Mouse (Mus musculus) heart, embryonic 13.5 days (tissue): ENCODE results near the gene Ahcyl2. TPM values are rescaled to one million over a fixed set of nuclear protein-coding genes. Genes with fewer than 3 reads are reported as not detected.

Source experiments
- ATAC-seq: fragments of 200-750 bp; cut with Nextera tagmentation; 2 replicates; pipeline ENCODE4 v1.8.0; 2017; ENCODE audit warnings: moderate TSS enrichment; ENCODE audit not compliant: insufficient number of reproducible peaks, low FRiP score, low TSS enrichment; ENCODE audit errors: extremely low read depth
- H3K27ac ChIP-seq: fragments of 300-500 bp; sonication (generic); replicated peaks from 2 replicates; pipeline ENCODE4 v1.5.1; 2015; ENCODE audit warnings: moderate library complexity, mild to moderate bottlenecking, inconsistent platforms
- H3K27me3 ChIP-seq: fragments of 300-500 bp; sonication (generic); replicated peaks from 2 replicates; pipeline ENCODE4 v1.6.1; 2015; ENCODE audit warnings: mild to moderate bottlenecking, inconsistent platforms
- H3K36me3 ChIP-seq: fragments of 300-500 bp; sonication (generic); 2 replicates; pipeline ENCODE4 v1.6.1; 2015; ENCODE audit warnings: mild to moderate bottlenecking, inconsistent platforms
- H3K4me1 ChIP-seq: fragments of 300-500 bp; sonication (generic); 2 replicates; pipeline ENCODE4 v1.6.1; 2015; ENCODE audit warnings: inconsistent platforms
- H3K4me2 ChIP-seq: fragments of 300-500 bp; sonication (generic); 2 replicates; pipeline ENCODE4 v1.6.1; 2015; ENCODE audit warnings: inconsistent platforms, mild to moderate bottlenecking, moderate library complexity
- H3K4me3 ChIP-seq: fragments of 300-500 bp; sonication (generic); 2 replicates; pipeline ENCODE4 v1.5.1; 2015; ENCODE audit warnings: moderate library complexity, mild to moderate bottlenecking, inconsistent platforms
- H3K9ac ChIP-seq: fragments of 300-500 bp; sonication (generic); 2 replicates; pipeline ENCODE4 v1.6.1; 2015; ENCODE audit warnings: inconsistent platforms, mild to moderate bottlenecking, moderate library complexity
- H3K9me3 ChIP-seq: fragments of 300-500 bp; sonication (generic); 2 replicates; pipeline ENCODE4 v1.6.1; 2016; ENCODE audit warnings: inconsistent platforms
- WGBS: fragments of 180-500 bp; shearing (Covaris S2); methylation state at CpG from one replicate; pipeline ENCODE4 v1.1.7; 2015; ENCODE audit warnings: mixed read lengths; 5-methylcytosine and 5-hydroxymethylcytosine counted together
- polyA plus RNA-seq: library from polyadenylated mRNA; unstranded; fragments of >200 nt; fragmentation: Nextera tagmentation; extraction: Ambion mirVana; gene quantifications from 2 replicates; pipeline ENCODE4 v1.2.1, GENCODE M21; 2015

Ahcyl2 gene
- polyA plus RNA-seq, 1 experiment from 2014 or later = 7.0 TPM

DNA sequence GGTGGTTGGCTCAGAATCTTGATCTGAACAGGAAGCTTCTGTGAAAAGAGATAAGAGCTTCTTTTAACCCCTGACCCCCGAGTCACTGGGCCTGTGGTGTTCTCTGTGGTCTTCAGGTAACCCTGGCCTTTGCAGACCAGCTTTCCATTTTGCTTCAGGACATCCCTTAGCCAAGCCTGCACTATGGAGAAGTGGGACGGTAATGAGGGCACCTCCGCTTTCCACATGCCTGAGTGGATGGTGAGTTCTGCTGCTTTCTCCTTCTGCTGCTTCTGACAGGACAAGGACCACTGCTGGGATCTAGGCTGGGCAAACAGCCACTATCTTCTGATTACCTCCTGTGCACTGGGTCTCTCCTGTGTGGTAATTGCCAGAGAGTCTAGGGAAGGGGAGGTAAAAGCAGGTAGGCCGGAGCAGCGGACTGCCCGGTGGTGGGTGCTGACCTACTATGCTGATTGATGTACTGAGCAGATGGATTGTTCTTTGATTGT is 86.1 kb downstream of the Ahcyl2 start:
- H3K4me3 ChIP-seq = peak overlapping the region; percentile 34
- WGBS = 83% methylated on average over 6 of the region's 6 CpGs

DNA sequence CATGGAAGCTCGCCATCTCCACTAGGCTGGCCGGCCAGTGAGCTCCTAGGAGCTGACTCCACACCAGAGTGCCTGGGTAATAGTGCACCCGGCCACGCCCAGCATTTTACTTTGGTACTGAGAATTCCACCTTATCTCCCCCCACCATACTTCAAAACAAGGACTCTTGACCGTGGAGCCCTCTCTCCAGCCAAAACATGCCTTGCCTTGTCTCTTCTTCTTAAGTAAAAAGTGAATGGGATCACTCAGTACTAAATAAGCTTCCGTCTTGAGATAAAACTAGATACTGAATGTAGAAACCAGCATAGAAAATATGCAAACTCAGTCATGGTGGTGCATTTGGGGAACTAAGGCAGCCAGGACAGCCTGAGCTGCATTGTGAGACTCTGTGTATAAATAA is 90.8 kb downstream of the Ahcyl2 start:
- 51% methylated on average over 6 of the region's 6 CpGs for WGBS
- H3K27ac ChIP-seq = 0 out of 2 replicates have a peak overlapping the region, but pooled peaks have one; percentile 36
- no peaks in the 10 kb centered on the region for H3K9me3 ChIP-seq
- peaks cover 45% of the 10 kb centered on the region for H3K4me1 ChIP-seq
- no peak overlapping the region for H3K9ac ChIP-seq
- H3K36me3 ChIP-seq = no peaks in the 10 kb centered on the region
- peak overlapping the region; percentile 18; the same call in 1 of the 2 replicates for H3K4me2 ChIP-seq
- no peak overlapping the region for H3K4me3 ChIP-seq
- H3K27me3 ChIP-seq = no peaks in the 10 kb centered on the region
- ATAC-seq = peak; percentile 65; the same call in 1 of the 2 replicates

More for the DNA sequence above, 86.1 kb downstream of the Ahcyl2 start:
- Histone ChIP-seq H3K9ac (peak overlapping the region; percentile 67), H3K36me3 (no peaks in the 10 kb centered on the region), H3K9me3 (no peaks in the 10 kb centered on the region), H3K4me1 (peaks cover 41% of the 10 kb centered on the region), H3K4me2 (peak overlapping the region; percentile 67), H3K27ac (peak overlapping the region; percentile 39; the same call in 1 of the 2 replicates), H3K27me3 (no peaks in the 10 kb centered on the region)
- no peak for ATAC-seq

DNA sequence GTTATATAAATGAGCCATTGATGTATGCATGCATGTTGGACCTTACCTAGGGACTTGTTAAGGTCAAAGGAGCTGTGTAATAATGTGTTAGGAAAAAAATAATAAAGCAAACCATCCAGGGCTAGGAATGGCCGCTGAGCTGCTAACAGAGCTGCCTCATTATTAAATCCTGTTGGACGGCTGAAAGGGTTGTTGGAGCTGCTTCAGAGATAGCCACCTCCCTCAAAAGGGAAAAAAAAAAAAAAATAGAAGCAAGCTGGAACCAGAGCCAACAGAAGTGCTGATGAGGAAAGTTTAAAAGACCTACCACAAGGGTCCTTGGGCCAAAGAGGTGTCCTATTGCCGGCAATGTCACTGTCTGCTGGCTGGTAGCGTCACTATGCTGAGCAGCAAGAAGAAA is 91.5 kb downstream of the Ahcyl2 start:
- Histone ChIP-seq H3K4me2 (no peak overlapping the region), H3K27me3 (no peaks in the 10 kb centered on the region), H3K9ac (no peak overlapping the region), H3K4me1 (peaks cover 39% of the 10 kb centered on the region), H3K27ac (0 out of 2 replicates have a peak overlapping the region, but pooled peaks have one; percentile 12), H3K4me3 (no peak overlapping the region), H3K9me3 (no peaks in the 10 kb centered on the region), H3K36me3 (no peaks in the 10 kb centered on the region)
- ATAC-seq = no peak
- 68% methylated on average over 4 of the region's 4 CpGs for WGBS

DNA sequence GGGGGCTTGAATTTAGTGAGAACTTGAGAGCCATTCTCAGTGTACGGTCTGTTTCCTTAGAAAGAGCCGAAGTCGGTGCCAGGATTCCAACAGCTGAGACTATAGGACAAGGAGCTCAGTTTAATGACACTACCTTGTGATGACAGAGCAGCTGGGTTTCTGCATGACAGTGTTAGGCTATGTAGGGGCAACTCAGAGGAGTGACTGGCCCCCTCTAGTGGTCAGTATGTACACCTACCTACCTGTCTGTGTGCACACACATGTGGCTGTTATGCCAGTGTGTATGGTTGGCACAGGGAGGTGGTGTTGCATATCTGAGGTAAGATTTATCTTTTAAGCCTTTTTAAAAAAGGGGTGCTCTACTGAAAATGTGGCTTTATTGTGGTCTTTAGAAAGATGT is 92.4 kb downstream of the Ahcyl2 start:
- Histone ChIP-seq H3K9me3 (no peaks in the 10 kb centered on the region), H3K4me3 (no peak overlapping the region), H3K36me3 (no peaks in the 10 kb centered on the region), H3K27me3 (no peaks in the 10 kb centered on the region), H3K4me1 (peaks cover 39% of the 10 kb centered on the region), H3K9ac (no peak overlapping the region), H3K4me2 (no peak overlapping the region), H3K27ac (no peak overlapping the region)
- ATAC-seq = 0 out of 2 replicates have a peak, but pooled peaks have one; percentile 46
- 64% methylated on average over 3 of the region's 3 CpGs for WGBS

DNA sequence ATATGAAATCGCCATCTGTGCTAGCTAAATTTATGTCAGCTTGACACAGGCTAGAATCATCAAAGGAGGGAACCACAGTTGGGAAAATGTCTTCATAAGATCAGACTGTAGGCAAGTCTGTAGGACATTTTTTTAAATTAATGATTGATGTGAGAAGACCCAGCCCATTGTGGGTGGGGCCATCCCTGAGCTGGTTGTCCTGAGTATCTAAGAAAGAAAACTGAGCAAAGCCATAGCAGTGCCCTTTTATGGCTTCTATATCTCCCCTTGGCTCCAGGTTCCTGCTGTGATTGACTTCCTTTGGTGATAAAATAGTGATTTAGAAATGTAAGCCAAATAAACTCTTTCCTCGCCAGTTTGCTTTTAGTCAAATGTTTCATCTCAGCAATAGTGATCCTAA is 97.1 kb downstream of the Ahcyl2 start:
- Histone ChIP-seq H3K36me3 (0 out of 2 replicates have a peak, but pooled peaks cover 5% of the 10 kb centered on the region), H3K27ac (no peak overlapping the region), H3K9ac (no peak overlapping the region), H3K9me3 (no peaks in the 10 kb centered on the region), H3K4me2 (no peak overlapping the region), H3K4me1 (peaks cover 20% of the 10 kb centered on the region), H3K4me3 (no peak overlapping the region), H3K27me3 (no peaks in the 10 kb centered on the region)
- no peak for ATAC-seq
- 93% methylated on average over 2 of the region's 2 CpGs for WGBS

DNA sequence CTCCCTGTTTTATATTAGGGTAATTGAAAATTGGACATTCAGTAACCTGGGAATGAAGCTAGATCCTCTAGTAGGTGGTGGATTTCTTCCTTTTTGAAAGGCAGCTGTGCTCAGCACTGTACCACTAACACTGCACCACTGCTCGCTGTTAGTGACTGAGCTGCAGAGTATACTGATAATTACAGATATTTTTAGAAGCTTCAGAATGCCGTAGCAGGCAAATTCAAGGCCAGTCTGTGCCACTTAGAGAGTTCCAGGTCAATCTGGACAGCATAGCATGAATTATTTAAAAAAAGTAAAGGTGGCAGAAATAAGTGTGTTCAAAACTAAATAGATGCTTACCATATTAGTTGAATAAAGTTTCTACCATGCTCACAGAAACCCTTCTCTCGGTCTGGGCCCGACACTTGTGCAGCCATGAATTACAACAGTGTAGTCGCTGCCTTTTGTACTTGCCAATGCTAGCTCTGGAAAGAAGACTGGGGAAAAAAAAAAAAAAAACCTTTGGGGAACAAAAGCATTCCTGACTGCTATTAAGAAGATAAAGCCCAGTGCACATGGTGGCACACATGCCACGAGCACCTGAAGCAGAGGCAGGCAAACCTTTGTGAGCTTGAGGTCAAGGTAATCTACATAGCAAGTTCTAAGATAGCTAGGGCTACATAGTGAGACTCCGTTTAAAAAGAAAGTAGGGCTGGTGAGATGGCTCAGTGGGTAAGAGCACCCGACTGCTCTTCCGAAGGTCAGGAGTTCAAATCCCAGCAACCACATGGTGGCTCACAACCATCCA is 99.3 kb downstream of the Ahcyl2 start:
- no peaks in the 10 kb centered on the region for H3K27me3 ChIP-seq
- H3K4me3 ChIP-seq = no peak overlapping the region
- H3K4me1 ChIP-seq = peaks cover 19% of the 10 kb centered on the region
- ATAC-seq = no peak
- H3K9me3 ChIP-seq = no peaks in the 10 kb centered on the region
- peaks cover 17% of the 10 kb centered on the region for H3K36me3 ChIP-seq
- H3K9ac ChIP-seq = no peak overlapping the region
- no peak overlapping the region for H3K4me2 ChIP-seq
- peak overlapping the region; percentile 82 for H3K27ac ChIP-seq
- WGBS = 57% methylated on average over 9 of the region's 9 CpGs

DNA sequence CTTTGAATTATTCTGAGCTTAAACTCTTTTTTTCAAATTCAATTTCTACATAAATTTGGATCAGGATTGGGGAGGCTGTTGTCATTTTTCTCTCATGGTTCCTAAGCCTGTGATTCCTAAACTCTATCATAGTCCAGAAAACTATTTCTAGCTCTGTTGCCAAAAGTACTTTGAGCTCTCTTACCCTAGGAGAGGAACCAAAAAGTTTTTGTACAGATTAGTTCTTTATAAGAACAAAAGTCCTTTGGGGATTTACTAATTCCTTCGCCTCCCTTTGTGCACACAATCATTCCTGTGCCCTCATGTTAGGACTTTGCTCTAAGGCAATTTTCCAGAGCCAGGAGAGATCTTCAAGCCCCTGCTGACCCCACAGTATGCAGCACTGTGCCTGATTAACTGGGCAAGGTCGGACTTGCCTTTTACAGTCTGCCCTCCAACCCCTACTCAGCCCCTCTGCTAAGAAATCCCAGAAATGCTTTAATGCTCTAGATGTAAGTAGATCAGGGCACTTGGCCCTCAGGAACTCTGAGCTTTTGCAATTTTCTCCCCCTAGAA is 100.6 kb downstream of the Ahcyl2 start:
- H3K27ac ChIP-seq = peak overlapping the region; percentile 4
- H3K9me3 ChIP-seq = no peaks in the 10 kb centered on the region
- 88% methylated on average over 2 of the region's 2 CpGs for WGBS
- ATAC-seq = no peak
- H3K4me2 ChIP-seq = no peak overlapping the region
- H3K27me3 ChIP-seq = no peaks in the 10 kb centered on the region
- H3K36me3 ChIP-seq = peaks cover 21% of the 10 kb centered on the region
- H3K9ac ChIP-seq = no peak overlapping the region
- peaks cover 19% of the 10 kb centered on the region for H3K4me1 ChIP-seq
- H3K4me3 ChIP-seq = no peak overlapping the region

DNA sequence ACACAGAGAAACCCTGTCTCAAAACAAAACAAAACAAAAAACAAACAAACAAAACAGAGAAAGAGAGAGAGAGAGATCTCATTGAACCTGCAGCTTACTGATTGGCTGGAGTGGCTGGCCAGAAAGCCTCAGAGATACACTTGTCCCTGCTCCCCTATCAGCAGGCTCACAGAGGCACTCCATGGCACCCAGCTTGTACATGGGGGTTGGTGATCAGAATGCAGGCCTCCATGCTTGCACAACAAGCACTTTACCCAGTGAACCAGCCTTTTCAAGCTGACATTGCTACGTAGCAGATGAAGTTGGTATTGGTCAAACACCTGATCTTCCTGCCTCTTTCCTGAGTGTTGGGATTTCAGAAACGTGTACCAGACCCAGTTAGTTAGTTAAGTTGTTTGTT is 105.8 kb downstream of the Ahcyl2 start:
- Histone ChIP-seq H3K27me3 (no peaks in the 10 kb centered on the region), H3K4me1 (peaks cover 36% of the 10 kb centered on the region), H3K36me3 (peaks cover 31% of the 10 kb centered on the region), H3K9ac (no peak overlapping the region), H3K4me2 (no peak overlapping the region), H3K9me3 (no peaks in the 10 kb centered on the region), H3K27ac (peak overlapping the region; percentile 79), H3K4me3 (no peak overlapping the region)
- no peak for ATAC-seq
- WGBS = 55% methylated on average over 2 of the region's 2 CpGs

DNA sequence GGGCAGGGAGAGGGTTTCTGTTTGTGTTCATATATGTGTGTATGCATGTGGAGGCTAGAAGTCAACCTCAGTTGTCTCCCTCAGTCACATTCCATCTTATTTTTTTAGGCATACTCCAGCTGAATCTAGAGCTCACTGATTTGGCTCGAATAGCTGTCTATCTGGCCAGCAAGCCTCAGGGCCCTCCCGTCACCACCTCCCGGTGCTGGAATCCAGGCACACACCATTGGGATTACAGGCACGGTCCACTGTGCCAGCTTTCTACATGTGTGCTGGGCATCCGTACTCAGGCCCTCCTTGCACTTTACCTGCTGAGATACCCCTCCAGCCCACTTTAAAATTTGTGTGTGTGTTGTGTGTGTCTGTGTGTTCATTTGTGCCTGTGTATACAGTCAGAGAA is 107.8 kb downstream of the Ahcyl2 start:
- 31% methylated on average over 5 of the region's 5 CpGs for WGBS
- H3K27me3 ChIP-seq = no peaks in the 10 kb centered on the region
- no peaks in the 10 kb centered on the region for H3K9me3 ChIP-seq
- no peak overlapping the region for H3K9ac ChIP-seq
- no peak overlapping the region for H3K4me2 ChIP-seq
- ATAC-seq = no peak
- peaks cover 42% of the 10 kb centered on the region for H3K4me1 ChIP-seq
- H3K4me3 ChIP-seq = no peak overlapping the region
- peaks cover 31% of the 10 kb centered on the region for H3K36me3 ChIP-seq
- H3K27ac ChIP-seq = peak overlapping the region; percentile 61

DNA sequence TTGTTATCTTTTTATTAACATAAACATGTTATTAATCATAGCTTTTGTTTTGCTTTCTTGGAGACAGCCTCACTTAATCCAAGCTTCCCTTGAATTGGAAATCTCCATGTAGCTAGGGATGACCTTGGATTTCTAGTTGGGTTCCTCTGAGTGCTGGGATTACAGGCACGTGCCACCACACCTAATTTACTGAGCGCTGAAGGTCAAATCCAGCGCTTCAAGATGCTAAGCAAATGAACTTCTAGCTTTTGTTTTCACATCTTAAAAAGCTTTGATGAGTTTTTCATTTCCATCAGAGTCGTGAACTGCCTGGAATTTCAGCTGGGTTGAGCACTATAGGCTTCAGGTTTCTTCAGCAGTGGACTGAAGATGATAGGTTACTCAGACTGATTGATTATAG is 109.0 kb downstream of the Ahcyl2 start:
- H3K27ac ChIP-seq = no peak overlapping the region
- peaks cover 53% of the 10 kb centered on the region for H3K4me1 ChIP-seq
- H3K9ac ChIP-seq = no peak overlapping the region
- peaks cover 22% of the 10 kb centered on the region for H3K36me3 ChIP-seq
- no peaks in the 10 kb centered on the region for H3K27me3 ChIP-seq
- H3K4me3 ChIP-seq = no peak overlapping the region
- no peak overlapping the region for H3K4me2 ChIP-seq
- no peak for ATAC-seq
- no peaks in the 10 kb centered on the region for H3K9me3 ChIP-seq
- WGBS = 78% methylated on average over 4 of the region's 4 CpGs

DNA sequence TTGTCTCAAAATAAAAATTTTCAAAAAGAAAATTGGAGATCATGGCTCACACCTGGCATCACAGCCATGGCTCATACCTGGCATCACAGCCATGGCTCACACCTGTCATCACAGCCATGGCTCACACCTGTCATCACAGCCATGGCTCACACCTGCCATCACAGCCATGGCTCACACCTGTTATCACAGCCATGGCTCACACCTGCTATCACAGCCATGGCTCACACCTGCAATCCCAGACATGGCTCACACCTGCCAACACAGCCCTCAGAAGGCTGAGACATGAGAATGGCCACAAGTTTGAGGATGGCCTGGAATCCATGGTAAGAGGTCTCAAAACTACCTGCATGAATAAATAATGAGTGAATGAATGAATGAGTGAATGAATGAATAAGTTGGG is 111.8 kb downstream of the Ahcyl2 start:
- no peak overlapping the region for H3K4me3 ChIP-seq
- no peaks in the 10 kb centered on the region for H3K27me3 ChIP-seq
- no peak for ATAC-seq
- peaks cover 60% of the 10 kb centered on the region for H3K4me1 ChIP-seq
- H3K4me2 ChIP-seq = no peak overlapping the region
- H3K27ac ChIP-seq = peak overlapping the region; percentile 90
- H3K36me3 ChIP-seq = peaks cover 26% of the 10 kb centered on the region
- H3K9ac ChIP-seq = no peak overlapping the region
- H3K9me3 ChIP-seq = no peaks in the 10 kb centered on the region
